Mouse (Mus musculus) embryonic facial prominence, embryonic 11.5 days (tissue): ENCODE data around the gene Ciao1. TPM values are rescaled to one million over a fixed set of nuclear protein-coding genes. Genes with fewer than 3 reads are reported as not detected.

Source experiments
- ATAC-seq: fragments of 200-750 bp; cut with Nextera tagmentation; replicated peaks from 2 replicates; pipeline ENCODE4 v1.8.0; 2017; ENCODE audit warnings: low read depth; ENCODE audit not compliant: insufficient number of reproducible peaks, low FRiP score, low TSS enrichment
- DNase-seq: peaks from one replicate; pipeline ENCODE4 v3.0.0-alpha.2; 2015; ENCODE audit warnings: low spot score
- H3K27ac ChIP-seq: fragments of 300-500 bp; sonication (generic); replicated peaks from 2 replicates; pipeline ENCODE4 v1.5.1; 2014; ENCODE audit warnings: mild to moderate bottlenecking, low read depth, low read length, control low read depth
- H3K27me3 ChIP-seq: fragments of 300-500 bp; sonication (generic); 2 replicates; pipeline ENCODE4 v1.6.1; 2014; ENCODE audit warnings: mild to moderate bottlenecking, low read length, moderate library complexity, mixed read lengths; ENCODE audit not compliant: control insufficient read depth, insufficient read depth
- H3K36me3 ChIP-seq: fragments of 300-500 bp; sonication (generic); replicated peaks from 2 replicates; pipeline ENCODE4 v1.6.1; 2014; ENCODE audit warnings: low read depth, mild to moderate bottlenecking, low read length, moderate library complexity, mixed read lengths; ENCODE audit not compliant: control insufficient read depth, insufficient read depth
- H3K4me1 ChIP-seq: fragments of 300-500 bp; sonication (generic); 2 replicates; pipeline ENCODE4 v1.6.1; 2014; ENCODE audit warnings: low read length, mixed read lengths; ENCODE audit not compliant: control insufficient read depth, insufficient read depth
- H3K4me2 ChIP-seq: fragments of 300-500 bp; sonication (generic); 2 replicates; pipeline ENCODE4 v1.6.1; 2014; ENCODE audit warnings: low read depth, mild to moderate bottlenecking, control low read depth, low read length, moderate library complexity
- H3K4me3 ChIP-seq: fragments of 300-500 bp; sonication (generic); 2 replicates; pipeline ENCODE4 v1.5.1; 2014; ENCODE audit warnings: low read depth, low read length, control low read depth
- H3K9ac ChIP-seq: fragments of 300-500 bp; sonication (generic); replicated peaks from 2 replicates; pipeline ENCODE4 v1.6.1; 2014; ENCODE audit warnings: mild to moderate bottlenecking, control low read depth, low read length
- H3K9me3 ChIP-seq: fragments of 300-500 bp; sonication (generic); replicated peaks from 2 replicates; pipeline ENCODE4 v1.6.1; 2016; ENCODE audit warnings: mild to moderate bottlenecking, low read length, inconsistent platforms, mixed read lengths; ENCODE audit not compliant: control insufficient read depth
- WGBS: fragments of 180-500 bp; shearing (Covaris S2); extraction: QIAGEN DNeasy Blood & Tissue Kit; methylation state at CpG from one replicate; pipeline ENCODE4 v1.1.7; 2014; 5-methylcytosine and 5-hydroxymethylcytosine counted together
- polyA plus RNA-seq: library from polyadenylated mRNA; unstranded; fragments of >200 nt; fragmentation: Nextera tagmentation; extraction: Ambion mirVana; gene quantifications from 2 replicates; pipeline ENCODE4 v1.2.1, GENCODE M21; 2014

The Ciao1 gene
- 54.8 and 65.2 TPM in 2 replicates for polyA plus RNA-seq

GRCm38 (mm10) chr2:127247592-127248333 is at the start of gene Ciao1, which contains the start of gene Tmem127:
Gene Ciao1 (minus strand): TSS chr2:127247816.
Gene Tmem127 (plus strand): TSS chr2:127247908.
- peak; percentile 98 for ATAC-seq
- Histone ChIP-seq H3K4me2 (peak within 1 kb of the TSS; percentile 97), H3K27ac (0 out of 2 replicates have a peak within 1 kb of the TSS, but pooled peaks have one; percentile 41), H3K9me3 (no peaks in the 10 kb centered on the region), H3K4me3 (peak within 1 kb of the TSS; percentile 86), H3K4me1 (no peaks in the 10 kb centered on the region; the same call in 1 of the 2 replicates), H3K27me3 (no peaks in the 10 kb centered on the region), H3K36me3 (peaks cover 3% of the 10 kb centered on the region), H3K9ac (peak within 1 kb of the TSS; percentile 86)
- under 1% methylated on average over 52 of the region's 53 CpGs for WGBS
- peak; percentile 99 for DNase-seq

- H3K36me3 ChIP-seq, result peaks cover 4% of the 10 kb centered on the region
- no peak for ATAC-seq
Observed at GRCm38 (mm10) chr2:127297001-127297805, 49.6 kb upstream of the Ciao1 start.

DNA sequence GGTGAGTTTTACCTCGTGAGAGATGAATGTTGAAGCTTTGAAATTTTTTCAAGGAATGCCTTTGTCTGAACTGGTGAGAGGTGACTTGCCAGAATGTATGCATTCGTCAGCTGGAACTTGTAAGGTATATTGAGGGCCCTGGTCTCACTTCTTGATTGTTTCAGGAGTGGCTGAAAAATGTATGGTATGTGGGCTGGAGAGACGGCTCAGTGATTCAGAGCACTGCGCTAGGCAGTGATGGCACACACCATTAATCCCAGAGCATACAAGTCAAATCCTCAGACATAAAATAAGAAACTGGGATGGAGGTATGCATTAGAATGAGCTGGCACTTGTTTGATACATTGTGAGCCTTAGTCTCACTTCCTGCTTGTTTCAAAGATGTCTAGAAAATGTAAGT is 44.6 kb upstream of the Ciao1 start:
- Histone ChIP-seq H3K27me3 (no peaks in the 10 kb centered on the region), H3K4me2 (no peak overlapping the region), H3K4me3 (no peak overlapping the region), H3K9me3 (no peaks in the 10 kb centered on the region), H3K36me3 (peaks cover 6% of the 10 kb centered on the region), H3K9ac (no peak overlapping the region), H3K27ac (no peak overlapping the region), H3K4me1 (no peaks in the 10 kb centered on the region)
- 75% methylated on average over 4 of the region's 4 CpGs for WGBS
- DNase-seq (no peak), ATAC-seq (no peak)

More at GRCm38 (mm10) chr2:127297001-127297805, 49.6 kb upstream of the Ciao1 start:
- H3K4me2 ChIP-seq, result no peak overlapping the region
- no peak for DNase-seq
- H3K4me1 ChIP-seq, result no peaks in the 10 kb centered on the region
- H3K9ac ChIP-seq, result no peak overlapping the region
- 94% methylated on average over 7 of the region's 7 CpGs for WGBS
- no peak overlapping the region for H3K27ac ChIP-seq
- H3K27me3 ChIP-seq, result no peaks in the 10 kb centered on the region
- H3K4me3 ChIP-seq, result no peak overlapping the region
- H3K9me3 ChIP-seq, result no peaks in the 10 kb centered on the region

DNA sequence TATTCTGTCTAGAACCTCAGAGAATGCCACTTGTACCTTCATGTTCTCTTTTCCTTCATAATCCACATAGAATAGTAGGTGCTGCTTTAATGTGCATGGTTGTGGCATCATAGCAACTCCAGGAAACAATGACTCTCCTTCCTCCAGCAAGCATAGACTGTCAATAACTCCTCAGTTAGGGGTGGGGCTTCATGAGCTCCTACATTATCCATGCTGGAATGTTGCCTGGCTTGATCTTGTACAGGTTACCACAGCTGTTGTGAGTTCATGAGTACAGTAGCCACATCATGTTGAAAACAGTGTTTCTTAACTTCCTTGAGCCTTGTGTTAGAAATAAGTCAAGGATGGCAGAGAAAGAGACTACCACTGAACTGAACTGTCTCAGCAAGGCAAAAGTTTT is 30.5 kb upstream of the Ciao1 start:
- Histone ChIP-seq H3K4me2 (no peak overlapping the region), H3K36me3 (no peaks in the 10 kb centered on the region), H3K9me3 (no peaks in the 10 kb centered on the region), H3K27me3 (no peaks in the 10 kb centered on the region), H3K4me1 (no peaks in the 10 kb centered on the region), H3K27ac (no peak overlapping the region), H3K4me3 (no peak overlapping the region), H3K9ac (no peak overlapping the region)
- no peak for ATAC-seq
- no peak for DNase-seq

DNA sequence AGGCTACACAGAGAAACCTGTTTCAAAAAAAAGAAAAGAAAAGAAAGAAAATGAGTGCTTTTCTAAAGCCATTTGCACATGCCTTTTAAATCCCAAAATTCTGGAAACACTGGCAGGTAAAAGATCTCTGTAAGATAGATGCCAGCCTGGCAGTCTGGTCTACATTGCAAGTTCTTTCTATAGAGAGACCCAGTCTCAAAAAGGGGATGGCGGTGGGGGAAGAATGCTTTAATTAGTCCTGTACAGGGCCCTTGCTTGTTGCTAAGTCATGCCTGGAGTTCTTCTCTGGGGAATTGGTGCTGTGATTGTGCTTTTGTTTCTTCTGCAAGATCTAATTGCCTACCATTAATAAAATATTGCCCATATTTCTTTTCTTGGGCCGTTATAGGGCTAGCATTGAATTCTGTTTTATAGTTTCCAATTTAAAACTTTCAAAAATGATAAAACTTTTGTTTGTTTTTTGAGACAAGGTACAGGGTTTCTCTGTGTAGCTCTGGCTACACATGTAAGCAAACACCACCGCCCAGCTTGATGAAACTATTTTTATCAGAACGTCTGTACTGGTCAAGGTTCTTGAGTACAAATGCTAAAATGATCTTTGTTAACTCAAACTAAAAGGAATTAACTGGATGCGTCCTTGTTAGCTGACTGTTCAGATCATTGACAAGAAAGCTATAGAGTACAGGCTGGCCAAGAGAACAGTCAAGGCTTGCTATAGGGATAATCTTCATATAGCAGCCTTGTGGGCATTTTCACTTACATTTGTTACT is 28.1 kb upstream of the Ciao1 start:
- Histone ChIP-seq H3K4me3 (no peak overlapping the region), H3K27me3 (no peaks in the 10 kb centered on the region), H3K4me2 (no peak overlapping the region), H3K4me1 (no peaks in the 10 kb centered on the region), H3K36me3 (no peaks in the 10 kb centered on the region), H3K27ac (no peak overlapping the region), H3K9ac (no peak overlapping the region), H3K9me3 (no peaks in the 10 kb centered on the region)
- WGBS, result 85% methylated on average over 5 of the region's 5 CpGs
- DNase-seq, result no peak
- no peak for ATAC-seq

DNA sequence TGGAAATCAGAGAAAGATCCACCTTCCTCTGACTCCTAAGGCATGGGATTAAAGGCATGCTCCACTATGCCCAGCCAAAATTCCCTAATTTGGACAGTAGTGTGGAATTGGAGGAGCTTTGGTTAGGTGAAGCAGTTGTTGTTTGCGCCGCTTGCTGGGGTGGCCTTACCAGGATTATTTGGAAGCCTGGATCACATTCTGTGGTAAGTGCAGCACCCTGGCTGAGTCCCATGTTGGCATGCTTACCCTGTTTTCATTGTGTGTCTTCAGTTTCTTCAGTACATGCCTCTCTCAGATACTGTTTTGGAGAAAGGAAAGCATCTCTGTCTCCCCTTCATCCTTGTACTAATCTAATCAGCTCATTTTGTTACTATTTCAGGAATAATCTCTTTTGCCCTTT is 27.0 kb upstream of the Ciao1 start:
- WGBS, result 88% methylated on average over 2 of the region's 2 CpGs
- H3K9ac ChIP-seq, result no peak overlapping the region
- ATAC-seq, result no peak

DNA sequence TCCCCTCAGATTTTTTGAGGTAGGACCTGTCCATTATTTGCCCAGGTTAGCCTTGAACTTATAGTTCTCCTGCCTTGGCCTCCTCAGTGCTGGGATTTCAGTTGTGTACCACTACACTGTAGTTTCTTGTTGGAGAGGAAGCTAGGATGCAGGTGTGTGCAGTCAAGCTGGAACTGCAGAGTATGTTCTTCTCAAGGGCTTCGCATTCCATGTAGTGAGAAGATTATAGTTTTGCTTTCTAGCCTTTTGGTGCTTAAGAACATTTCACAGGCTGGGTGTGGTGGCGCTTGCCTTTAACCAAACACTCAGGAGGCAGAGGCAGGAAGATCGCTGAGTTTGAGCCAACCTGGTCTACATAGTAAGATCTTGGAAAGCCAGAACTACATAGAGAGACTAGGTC is 25.2 kb upstream of the Ciao1 start:
- Histone ChIP-seq H3K4me2 (no peak overlapping the region), H3K9ac (no peak overlapping the region), H3K27me3 (no peaks in the 10 kb centered on the region), H3K9me3 (no peaks in the 10 kb centered on the region), H3K4me1 (no peaks in the 10 kb centered on the region), H3K36me3 (no peaks in the 10 kb centered on the region), H3K4me3 (no peak overlapping the region), H3K27ac (no peak overlapping the region)
- WGBS, result 94% methylated on average over 3 of the region's 3 CpGs
- no peak for DNase-seq
- no peak for ATAC-seq

More for the DNA sequence above, 27.0 kb upstream of the Ciao1 start:
- Histone ChIP-seq H3K4me2 (no peak overlapping the region), H3K4me3 (no peak overlapping the region), H3K27me3 (no peaks in the 10 kb centered on the region), H3K27ac (no peak overlapping the region), H3K4me1 (no peaks in the 10 kb centered on the region), H3K9me3 (no peaks in the 10 kb centered on the region), H3K36me3 (no peaks in the 10 kb centered on the region)
- no peak for DNase-seq
